Mouse (Mus musculus) midbrain, embryonic 14.5 days (tissue): Measurements from ENCODE around the gene Them5. TPM values are rescaled to one million over a fixed set of nuclear protein-coding genes. Genes with fewer than 3 reads are reported as not detected.

ENCODE experiments used
- ATAC-seq: fragments of 200-750 bp; cut with Nextera tagmentation; 2 replicates; pipeline ENCODE4 v1.8.0; 2017; ENCODE audit warnings: moderate number of reproducible peaks, moderate library complexity; ENCODE audit not compliant: low FRiP score, low TSS enrichment
- DNase-seq: peaks from one replicate; pipeline ENCODE4 v3.0.0-alpha.2; 2015
- H3K27ac ChIP-seq: fragments of 300-500 bp; sonication (generic); replicated peaks from 2 replicates; pipeline ENCODE4 v1.5.1; 2014; ENCODE audit warnings: mild to moderate bottlenecking, low read depth, low read length, moderate library complexity
- H3K27me3 ChIP-seq: fragments of 300-500 bp; sonication (generic); 2 replicates; pipeline ENCODE4 v1.6.1; 2014; ENCODE audit warnings: low read length, control low read depth, mixed read lengths; ENCODE audit not compliant: control insufficient read depth, insufficient read depth
- H3K36me3 ChIP-seq: fragments of 300-500 bp; sonication (generic); 2 replicates; pipeline ENCODE4 v1.6.1; 2014; ENCODE audit warnings: low read length, control low read depth; ENCODE audit not compliant: control insufficient read depth, insufficient read depth
- H3K4me1 ChIP-seq: fragments of 300-500 bp; sonication (generic); 2 replicates; pipeline ENCODE4 v1.6.1; 2014; ENCODE audit warnings: mild to moderate bottlenecking, antibody characterized with exemption, low read length, control low read depth; ENCODE audit not compliant: control insufficient read depth, insufficient read depth
- H3K4me2 ChIP-seq: fragments of 300-500 bp; sonication (generic); 2 replicates; pipeline ENCODE4 v1.6.1; 2014; ENCODE audit warnings: mild to moderate bottlenecking, low read length, moderate library complexity
- H3K4me3 ChIP-seq: fragments of 300-500 bp; sonication (generic); replicated peaks from 2 replicates; pipeline ENCODE4 v1.5.1; 2014; ENCODE audit warnings: low read depth, low read length
- H3K9ac ChIP-seq: fragments of 300-500 bp; sonication (generic); replicated peaks from 2 replicates; pipeline ENCODE4 v1.6.1; 2014; ENCODE audit warnings: mild to moderate bottlenecking, low read length, moderate library complexity
- H3K9me3 ChIP-seq: fragments of 300-500 bp; sonication (generic); 2 replicates; pipeline ENCODE4 v1.6.1; 2016; ENCODE audit warnings: low read length, control low read depth, mixed read lengths; ENCODE audit not compliant: control insufficient read depth
- WGBS: fragments of 180-500 bp; shearing (Covaris S2); extraction: QIAGEN DNeasy Blood & Tissue Kit; methylation state at CpG from one replicate; pipeline ENCODE4 v1.1.7; 2014; 5-methylcytosine and 5-hydroxymethylcytosine counted together
- polyA plus RNA-seq: library from polyadenylated mRNA; unstranded; fragments of >200 nt; fragmentation: Nextera tagmentation; extraction: Ambion mirVana; gene quantifications from 2 replicates; pipeline ENCODE4 v1.2.1, GENCODE M21; 2014

The Them5 gene
- polyA plus RNA-seq, 1 experiment from 2014 or later, result not detected

GRCm38 (mm10) chr3:94364154-94364526 lies 22.2 kb downstream of the Them5 start:
- Histone ChIP-seq H3K4me3 (peak overlapping the region; percentile 53), H3K36me3 (no peaks in the 10 kb centered on the region), H3K4me2 (peak overlapping the region; percentile 85), H3K9me3 (no peaks in the 10 kb centered on the region), H3K9ac (peak overlapping the region; percentile 80), H3K27me3 (0 out of 2 replicates have a peak, but pooled peaks cover 7% of the 10 kb centered on the region), H3K4me1 (0 out of 2 replicates have a peak, but pooled peaks cover 4% of the 10 kb centered on the region), H3K27ac (peak overlapping the region; percentile 68)
- DNase-seq (no peak), ATAC-seq (0 out of 2 replicates have a peak, but pooled peaks have one; percentile 61)
- 4% methylated on average over 23 of the region's 23 CpGs for WGBS

GRCm38 (mm10) chr3:94366761-94367160 lies 24.9 kb downstream of the Them5 start:
- H3K9ac ChIP-seq, result no peak overlapping the region
- DNase-seq (peak; percentile 92), ATAC-seq (peak; percentile 14; the same call in 1 of the 2 replicates)
- no peak overlapping the region for H3K4me3 ChIP-seq
- H3K36me3 ChIP-seq, result no peaks in the 10 kb centered on the region
- H3K27me3 ChIP-seq, result 0 out of 2 replicates have a peak, but pooled peaks cover 7% of the 10 kb centered on the region
- H3K9me3 ChIP-seq, result no peaks in the 10 kb centered on the region
- H3K4me2 ChIP-seq, result no peak overlapping the region
- H3K4me1 ChIP-seq, result 0 out of 2 replicates have a peak, but pooled peaks cover 4% of the 10 kb centered on the region
- H3K27ac ChIP-seq, result no peak overlapping the region
- WGBS, result 24% methylated on average over 3 of the region's 3 CpGs

- Histone ChIP-seq H3K27me3 (0 out of 2 replicates have a peak, but pooled peaks cover 7% of the 10 kb centered on the region), H3K9me3 (no peaks in the 10 kb centered on the region), H3K4me1 (0 out of 2 replicates have a peak, but pooled peaks cover 4% of the 10 kb centered on the region), H3K36me3 (no peaks in the 10 kb centered on the region), H3K4me3 (no peak overlapping the region), H3K4me2 (no peak overlapping the region), H3K9ac (no peak overlapping the region), H3K27ac (no peak overlapping the region)
- no peak for ATAC-seq
- DNase-seq, result no peak
- 82% methylated on average over 6 of the region's 6 CpGs for WGBS
Measured at GRCm38 (mm10) chr3:94367511-94367910, 25.6 kb downstream of the Them5 start.

GRCm38 (mm10) chr3:94368631-94369030 lies 26.7 kb downstream of the Them5 start:
- H3K27ac ChIP-seq, result no peak overlapping the region
- peaks cover 9% of the 10 kb centered on the region for H3K4me1 ChIP-seq
- no peaks in the 10 kb centered on the region for H3K36me3 ChIP-seq
- WGBS, result 73% methylated on average over 6 of the region's 6 CpGs
- peaks cover 10% of the 10 kb centered on the region; the same call in 1 of the 2 replicates for H3K27me3 ChIP-seq
- no peak for DNase-seq
- no peak overlapping the region for H3K4me3 ChIP-seq
- no peak overlapping the region for H3K9ac ChIP-seq
- ATAC-seq, result no peak
- no peak overlapping the region for H3K4me2 ChIP-seq
- H3K9me3 ChIP-seq, result no peaks in the 10 kb centered on the region

- no peak overlapping the region for H3K4me3 ChIP-seq
- no peak overlapping the region for H3K4me2 ChIP-seq
- H3K27ac ChIP-seq, result no peak overlapping the region
- DNase-seq (no peak), ATAC-seq (no peak)
- H3K36me3 ChIP-seq, result no peaks in the 10 kb centered on the region
- H3K9ac ChIP-seq, result no peak overlapping the region
- H3K4me1 ChIP-seq, result peaks cover 9% of the 10 kb centered on the region
- H3K9me3 ChIP-seq, result no peaks in the 10 kb centered on the region
- peaks cover 10% of the 10 kb centered on the region; the same call in 1 of the 2 replicates for H3K27me3 ChIP-seq
- 58% methylated on average over 2 of the region's 2 CpGs for WGBS
Measured at GRCm38 (mm10) chr3:94369709-94370108, 27.8 kb downstream of the Them5 start.

- Histone ChIP-seq H3K36me3 (no peaks in the 10 kb centered on the region), H3K9ac (no peak overlapping the region), H3K4me3 (no peak overlapping the region), H3K4me1 (peaks cover 9% of the 10 kb centered on the region), H3K4me2 (peak overlapping the region; percentile 20), H3K27me3 (peaks cover 3% of the 10 kb centered on the region; the same call in 1 of the 2 replicates), H3K27ac (no peak overlapping the region), H3K9me3 (no peaks in the 10 kb centered on the region)
- 6% methylated on average over 11 of the region's 11 CpGs for WGBS
- DNase-seq (peak; percentile 75), ATAC-seq (peak; percentile 55)
Measured at GRCm38 (mm10) chr3:94371637-94372036, 29.7 kb downstream of the Them5 start.

GRCm38 (mm10) chr3:94372038-94372437 lies 30.1 kb downstream of the Them5 start:
- ATAC-seq (0 out of 2 replicates have a peak, but pooled peaks have one; percentile 5), DNase-seq (no peak)
- H3K36me3 ChIP-seq, result no peaks in the 10 kb centered on the region
- H3K9ac ChIP-seq, result no peak overlapping the region
- WGBS, result 0% methylated on average over 3 of the region's 3 CpGs
- peak overlapping the region; percentile 20 for H3K4me2 ChIP-seq
- H3K4me3 ChIP-seq, result no peak overlapping the region
- peaks cover 9% of the 10 kb centered on the region for H3K4me1 ChIP-seq
- H3K9me3 ChIP-seq, result no peaks in the 10 kb centered on the region
- peaks cover 3% of the 10 kb centered on the region; the same call in 1 of the 2 replicates for H3K27me3 ChIP-seq
- H3K27ac ChIP-seq, result no peak overlapping the region

GRCm38 (mm10) chr3:94372641-94373040 lies 30.7 kb downstream of the Them5 start, which contains the start of gene Rorc:
Rorc (plus strand) TSS chr3:94372794.
- Histone ChIP-seq H3K4me1 (peaks cover 9% of the 10 kb centered on the region), H3K9me3 (no peaks in the 10 kb centered on the region), H3K4me2 (peak within 1 kb of the TSS; percentile 38), H3K36me3 (no peaks in the 10 kb centered on the region), H3K4me3 (no peak within 1 kb of the TSS), H3K9ac (no peak within 1 kb of the TSS; the same call in 1 of the 2 replicates), H3K27ac (no peak within 1 kb of the TSS), H3K27me3 (peaks cover 3% of the 10 kb centered on the region; the same call in 1 of the 2 replicates)
- DNase-seq (no peak), ATAC-seq (no peak; the same call in 1 of the 2 replicates)
- WGBS, result 19% methylated on average over 5 of the region's 5 CpGs

GRCm38 (mm10) chr3:94373090-94373489 lies 31.2 kb downstream of the Them5 start:
- 0 out of 2 replicates have a peak, but pooled peaks have one; percentile 19 for ATAC-seq
- Histone ChIP-seq H3K4me2 (peak overlapping the region; percentile 38), H3K4me3 (no peak overlapping the region), H3K27me3 (peaks cover 3% of the 10 kb centered on the region; the same call in 1 of the 2 replicates), H3K36me3 (no peaks in the 10 kb centered on the region), H3K9ac (no peak overlapping the region; the same call in 1 of the 2 replicates), H3K9me3 (no peaks in the 10 kb centered on the region), H3K27ac (no peak overlapping the region), H3K4me1 (peaks cover 9% of the 10 kb centered on the region)
- 4% methylated on average over 10 of the region's 10 CpGs for WGBS
- peak; percentile 33 for DNase-seq
